Comparison of ENCODE assay signal across 30 mouse cellular contexts in genomic region chr5:140162071-140162845, GRCm38 (mm10).
DNase-seq lines count a peak whose midpoint lies in the region; ATAC-seq lines count a peak whose summit lies in the region.
"Had no signal": no experiment of that assay in that cellular context is flagged by ENCODE, and none has a peak within 500 bp of the region (broad histone marks: within the 10 kb centered on the region; RNA-seq: fewer than 3 reads in every experiment).

No protein-coding gene starts in this region.

- WGBS in liver, embryonic 15.5 days (ENCODE audit: insufficient replicate concordance) = 70% methylated on average over 6 of the region's 6 CpGs
- WGBS in liver, embryonic 11.5 days = 76% methylated on average over 6 of the region's 6 CpGs

- no peaks in the 10 kb centered on the region for H3K9me3 ChIP-seq in liver, embryonic 15.5 days (replicated peaks)
- no peaks in the 10 kb centered on the region for H3K9me3 ChIP-seq in liver, embryonic 11.5 days (ENCODE audit: control insufficient read depth, low read length)
- H3K9me3 ChIP-seq: G1E; heart, embryonic 13.5 days; kidney, embryonic 15.5 days; limb, embryonic 13.5 days; liver, embryonic 12.5 days; neural tube, embryonic 13.5 days had no signal

- peaks cover 18% of the 10 kb centered on the region for H3K4me1 ChIP-seq in liver, embryonic 15.5 days (replicated peaks)
- peaks cover 4% of the 10 kb centered on the region for H3K4me1 ChIP-seq in liver, embryonic 11.5 days (replicated peaks; ENCODE audit: control insufficient read depth, insufficient read depth, low read length)
- H3K4me1 ChIP-seq: kidney, embryonic 15.5 days; limb, embryonic 13.5 days; neural tube, embryonic 13.5 days had no signal

- no peak for ATAC-seq in liver, embryonic 15.5 days (ENCODE audit: insufficient read depth)
- ATAC-seq in liver, embryonic 11.5 days (replicated peaks; ENCODE audit: low FRiP score) = no peak
- peak; percentile 63 for ATAC-seq in megakaryocyte, adult 5-6 weeks (ENCODE audit: poor library complexity, severe bottlenecking)
- ATAC-seq: forebrain, embryonic 16.5 days; liver, embryonic 12.5 days; lung, postnatal 0 days; Patski had no signal

- DNase-seq in liver, embryonic 11.5 days (ENCODE audit: low spot score) = no peak
- peak; percentile 34 for DNase-seq in adrenal gland, postnatal 10 days
- DNase-seq in adrenal gland, postnatal 36 days = peak; percentile 30 to 46
- no peak for DNase-seq in cerebellum, postnatal 4 days (ENCODE audit: low spot score in 2 of 2)
- DNase-seq in cerebellum, adult 9-11 months = no peak
- DNase-seq: B cell, adult 2 months; cerebellum, adult 9-10 months; gastrocnemius, adult 2 months; heart, postnatal 10 days; kidney, adult 18-20 months; kidney, postnatal 25 days; lung, adult 18-20 months; lung, postnatal 4 days; right cerebral cortex, adult 18-20 months; spleen, adult 18-20 months; thymus, postnatal 25 days had no signal

- H3K9ac ChIP-seq in liver, embryonic 15.5 days = no peak overlapping the region
- H3K9ac ChIP-seq in liver, embryonic 11.5 days (ENCODE audit: low read depth, low read length) = no peak overlapping the region
- H3K9ac ChIP-seq: heart, embryonic 13.5 days; hindbrain, embryonic 14.5 days; kidney, embryonic 15.5 days; limb, embryonic 13.5 days; liver, embryonic 12.5 days; neural tube, embryonic 13.5 days had no signal

- no peak overlapping the region for H3K4me2 ChIP-seq in liver, embryonic 15.5 days
- H3K4me2 ChIP-seq in liver, embryonic 11.5 days = no peak overlapping the region
- H3K4me2 ChIP-seq: heart, embryonic 13.5 days; hindbrain, embryonic 14.5 days; kidney, embryonic 15.5 days; limb, embryonic 13.5 days; liver, embryonic 12.5 days; neural tube, embryonic 13.5 days had no signal

- H3K36me3 ChIP-seq in liver, embryonic 15.5 days (replicated peaks) = no peaks in the 10 kb centered on the region
- H3K36me3 ChIP-seq in liver, embryonic 11.5 days (ENCODE audit: control insufficient read depth, insufficient read depth, low read length) = no peaks in the 10 kb centered on the region
- H3K36me3 ChIP-seq: heart, embryonic 13.5 days; kidney, embryonic 15.5 days; limb, embryonic 13.5 days; liver, embryonic 12.5 days; neural tube, embryonic 13.5 days had no signal

- no peak overlapping the region for H3K4me3 ChIP-seq in liver, embryonic 15.5 days (replicated peaks)
- no peak overlapping the region for H3K4me3 ChIP-seq in liver, embryonic 11.5 days (ENCODE audit: low read depth, low read length)
- H3K4me3 ChIP-seq: erythroblast, embryonic 14.5 days; gastrocnemius, adult 2 months; heart, embryonic 13.5 days; kidney, embryonic 15.5 days; left cerebral cortex, adult 2 months; limb, embryonic 13.5 days; liver, embryonic 12.5 days; neural tube, embryonic 13.5 days had no signal

- H3K27ac ChIP-seq in liver, embryonic 15.5 days (replicated peaks) = 0 out of 2 replicates have a peak overlapping the region, but pooled peaks have one; percentile 6
- no peak overlapping the region for H3K27ac ChIP-seq in liver, embryonic 11.5 days (ENCODE audit: low read depth, low read length)
- H3K27ac ChIP-seq: gastrocnemius, adult 2 months; heart, embryonic 13.5 days; hindbrain, embryonic 14.5 days; kidney, embryonic 15.5 days; left cerebral cortex, adult 2 months; limb, embryonic 13.5 days; liver, embryonic 12.5 days; neural tube, embryonic 13.5 days had no signal

- H3K27me3 ChIP-seq in liver, embryonic 15.5 days = no peaks in the 10 kb centered on the region
- no peaks in the 10 kb centered on the region for H3K27me3 ChIP-seq in liver, embryonic 11.5 days (replicated peaks; ENCODE audit: control insufficient read depth, insufficient read depth, low read length)
- H3K27me3 ChIP-seq: heart, embryonic 13.5 days; kidney, embryonic 15.5 days; limb, embryonic 13.5 days; liver, embryonic 12.5 days; neural tube, embryonic 13.5 days; Patski had no signal

Comparison
In these comparisons a context has a peak if more than half of its experiments do, and no peak if none do; other contexts are left out.
1. DNase-seq: peak in adrenal gland, postnatal 10 days (single experiment) and adrenal gland, postnatal 36 days (2 of 2); none in liver, embryonic 11.5 days (single experiment), cerebellum, postnatal 4 days (0 of 2) and cerebellum, adult 9-11 months (single experiment).